Mouse (Mus musculus) MEL (cell line): ENCODE measurements around the gene Tcte2. TPM values are rescaled to one million over a fixed set of nuclear protein-coding genes. Genes with fewer than 3 reads are reported as not detected.

Experiments used
- DNase-seq: peaks from one replicate; pipeline ENCODE4 v3.0.0; 2011; ENCODE audit warnings: low read depth, low spot score
- H3K27ac ChIP-seq: 2 replicates; pipeline ENCODE4 v1.5.1; 2012; ENCODE audit warnings: low read depth, mild to moderate bottlenecking, control low read depth, low read length, moderate library complexity; ENCODE audit not compliant: control insufficient read depth
- H3K27me3 ChIP-seq, 2 experiments: fragments of 150-350 bp in 1 of 2; sonication (generic) in 1 of 2; 2 replicates each; pipeline ENCODE4 v1.6.1; 2012; ENCODE audit warnings: low read length in 2 of 2, mild to moderate bottlenecking in 2 of 2, improper control_type of control experiment in 1 of 2, moderate library complexity in 1 of 2; ENCODE audit not compliant: insufficient read depth in 2 of 2, control insufficient read depth in 1 of 2
- H3K36me3 ChIP-seq, 2 experiments: 2 replicates each; pipeline ENCODE4 v1.6.1; 2012 to 2014; ENCODE audit warnings: low read length in 2 of 2, improper control_type of control experiment in 1 of 2, inconsistent platforms in 1 of 2, mild to moderate bottlenecking in 1 of 2; ENCODE audit not compliant: insufficient read depth in 2 of 2, control insufficient read depth in 1 of 2
- H3K4me1 ChIP-seq, 2 experiments: fragments of 150-350 bp in 1 of 2; sonication (generic) in 1 of 2; 2 replicates each; pipeline ENCODE4 v1.6.1; 2012; ENCODE audit warnings: low read length in 2 of 2, improper control_type of control experiment in 1 of 2, mild to moderate bottlenecking in 1 of 2; ENCODE audit not compliant: insufficient read depth in 2 of 2, control insufficient read depth in 1 of 2
- H3K4me3 ChIP-seq, 2 experiments: fragments of 150-350 bp in 1 of 2; sonication (generic) in 1 of 2; 2 replicates each; pipeline ENCODE4 v1.5.1; 2012; ENCODE audit warnings: low read depth in 2 of 2, low read length in 2 of 2, mild to moderate bottlenecking in 2 of 2, moderate library complexity in 2 of 2, control low read depth in 1 of 2, improper control_type of control experiment in 1 of 2; ENCODE audit not compliant: control insufficient read depth in 1 of 2, insufficient read depth in 1 of 2
- H3K79me2 ChIP-seq: 2 replicates; pipeline ENCODE4 v1.6.1; 2012; ENCODE audit warnings: mild to moderate bottlenecking, low read length, moderate library complexity; ENCODE audit not compliant: control insufficient read depth, poor library complexity, insufficient read depth
- H3K9ac ChIP-seq: 2 replicates; pipeline ENCODE4 v1.6.1; 2012; ENCODE audit warnings: low read depth, mild to moderate bottlenecking, control low read depth, low read length, moderate library complexity; ENCODE audit not compliant: control insufficient read depth, poor library complexity, severe bottlenecking
- H3K9me3 ChIP-seq: fragments of 150-350 bp; sonication (generic); replicated peaks from 2 replicates; pipeline ENCODE4 v1.6.1; 2012; ENCODE audit warnings: mild to moderate bottlenecking, low read length, improper control_type of control experiment, moderate library complexity; ENCODE audit not compliant: insufficient read depth
- BHLHE40 ChIP-seq: IDR thresholded peaks from 2 replicates; pipeline ENCODE4 v1.6.1; 2012; ENCODE audit warnings: low read depth, mild to moderate bottlenecking, inconsistent platforms, low read length, improper control_type of control experiment, borderline replicate concordance
- CHD2 ChIP-seq: IDR thresholded peaks from 2 replicates; pipeline ENCODE4 v1.6.1; 2011; ENCODE audit warnings: low read length, improper control_type of control experiment
- CTCF ChIP-seq, 3 experiments: IDR thresholded peaks in 2 of 3; conservative IDR thresholded peaks in 1 of 3; 2 replicates each; pipeline ENCODE4 v1.5.1; 2011 to 2012; ENCODE audit warnings: low read length in 3 of 3, low read depth in 2 of 3, mild to moderate bottlenecking in 2 of 3, improper control_type of control experiment in 1 of 3, inconsistent platforms in 1 of 3, mixed read lengths in 1 of 3, moderate library complexity in 1 of 3; ENCODE audit not compliant: control insufficient read depth in 1 of 3, insufficient read depth in 1 of 3, poor library complexity in 1 of 3, severe bottlenecking in 1 of 3
- EP300 ChIP-seq, 2 experiments: IDR thresholded peaks; 2 replicates each; pipeline ENCODE4 v1.6.1; 2011; ENCODE audit warnings: improper control_type of control experiment in 2 of 2, low read length in 2 of 2, low read depth in 1 of 2, mild to moderate bottlenecking in 1 of 2
- GATA1 ChIP-seq: IDR thresholded peaks from 2 replicates; pipeline ENCODE4 v1.6.1; 2011; ENCODE audit warnings: low read depth, low read length, improper control_type of control experiment
- HCFC1 ChIP-seq: IDR thresholded peaks from 2 replicates; pipeline ENCODE4 v1.6.1; 2012; ENCODE audit warnings: low read depth, mild to moderate bottlenecking, inconsistent platforms, low read length, improper control_type of control experiment, moderate library complexity
- KAT2A ChIP-seq: conservative IDR thresholded peaks from 2 replicates; pipeline ENCODE4 v1.6.1; 2012; ENCODE audit warnings: low read depth, low read length, improper control_type of control experiment, inconsistent platforms
- MAFK ChIP-seq: IDR thresholded peaks from 2 replicates; pipeline ENCODE4 v1.6.1; 2011; ENCODE audit warnings: low read depth, mild to moderate bottlenecking, low read length, improper control_type of control experiment, borderline replicate concordance
- MAZ ChIP-seq: IDR thresholded peaks from 2 replicates; pipeline ENCODE4 v1.6.1; 2012; ENCODE audit warnings: low read depth, mild to moderate bottlenecking, inconsistent platforms, low read length, improper control_type of control experiment
- MEF2A ChIP-seq: IDR thresholded peaks from 2 replicates; pipeline ENCODE4 v1.6.1; 2014; ENCODE audit warnings: low read depth, mild to moderate bottlenecking, inconsistent platforms, low read length, improper control_type of control experiment; ENCODE audit not compliant: poor library complexity, insufficient replicate concordance, severe bottlenecking; ENCODE audit errors: extremely low read depth
- MXI1 ChIP-seq: IDR thresholded peaks from 2 replicates; pipeline ENCODE4 v1.6.1; 2011; ENCODE audit warnings: mild to moderate bottlenecking, low read depth, low read length, improper control_type of control experiment
- MYB ChIP-seq: IDR thresholded peaks from 2 replicates; pipeline ENCODE4 v1.6.1; 2011; ENCODE audit warnings: mild to moderate bottlenecking, low read depth, low read length, improper control_type of control experiment
- MYC ChIP-seq: IDR thresholded peaks from 2 replicates; pipeline ENCODE4 v1.6.1; 2011; ENCODE audit warnings: low read depth, mild to moderate bottlenecking, low read length, improper control_type of control experiment, moderate library complexity
- POLR2A ChIP-seq, 2 experiments: IDR thresholded peaks; 2 replicates each; pipeline ENCODE4 v1.6.1; 2011 to 2012; ENCODE audit warnings: low read length in 2 of 2, mild to moderate bottlenecking in 2 of 2, control low read depth in 1 of 2, improper control_type of control experiment in 1 of 2, low read depth in 1 of 2, moderate library complexity in 1 of 2; ENCODE audit not compliant: control insufficient read depth in 1 of 2, insufficient read depth in 1 of 2, poor library complexity in 1 of 2
- POLR2AphosphoS2 ChIP-seq: IDR thresholded peaks from 2 replicates; pipeline ENCODE4 v1.6.1; 2011; ENCODE audit warnings: low read length, improper control_type of control experiment
- RAD21 ChIP-seq: IDR thresholded peaks from 2 replicates; pipeline ENCODE4 v1.6.1; 2011; ENCODE audit warnings: mild to moderate bottlenecking, low read depth, low read length, improper control_type of control experiment
- SIN3A ChIP-seq: IDR thresholded peaks from 2 replicates; pipeline ENCODE4 v1.6.1; 2012; ENCODE audit warnings: low read length, improper control_type of control experiment, inconsistent platforms
- TAL1 ChIP-seq: IDR thresholded peaks from 2 replicates; pipeline ENCODE4 v1.6.1; 2012; ENCODE audit warnings: mild to moderate bottlenecking, inconsistent platforms, low read length, moderate library complexity, mixed read lengths
- TBP ChIP-seq: IDR thresholded peaks from 2 replicates; pipeline ENCODE4 v1.8.0; 2011; ENCODE audit warnings: low read depth, low read length, improper control_type of control experiment
- TCF12 ChIP-seq: IDR thresholded peaks from 2 replicates; pipeline ENCODE4 v1.6.1; 2014; ENCODE audit warnings: low read depth, mild to moderate bottlenecking, inconsistent platforms, low read length, improper control_type of control experiment, moderate library complexity
- UBTF ChIP-seq: IDR thresholded peaks from 2 replicates; pipeline ENCODE4 v1.6.1; 2012; ENCODE audit warnings: low read depth, mild to moderate bottlenecking, inconsistent platforms, low read length, improper control_type of control experiment, moderate library complexity, borderline replicate concordance; ENCODE audit not compliant: insufficient read depth
- USF2 ChIP-seq, 2 experiments: IDR thresholded peaks; 2 replicates each; pipeline ENCODE4 v1.6.1; 2011 to 2012; ENCODE audit warnings: improper control_type of control experiment in 2 of 2, low read length in 2 of 2, borderline replicate concordance in 1 of 2, inconsistent platforms in 1 of 2, low read depth in 1 of 2, mild to moderate bottlenecking in 1 of 2; ENCODE audit not compliant: insufficient read depth in 1 of 2
- ZKSCAN1 ChIP-seq: IDR thresholded peaks from 2 replicates; pipeline ENCODE4 v1.6.1; 2012; ENCODE audit warnings: low read depth, mild to moderate bottlenecking, inconsistent platforms, low read length, improper control_type of control experiment, moderate library complexity
- polyA plus RNA-seq, 2 experiments: library from polyadenylated mRNA; stranded (reverse) in 1 of 2; unstranded in 1 of 2; fragments of >175 nt in 1 of 2; fragments of >200 nt in 1 of 2; gene quantifications; 2 replicates each; pipeline versions ENCODE4 v1.2.1 to v1.2.4; 2012; ENCODE audit warnings: low replicate concordance in 2 of 2, low read depth in 1 of 2; ENCODE audit not compliant: insufficient read length in 2 of 2, insufficient read depth in 1 of 2, missing spikeins in 1 of 2
- total RNA-seq: library from RNA; depleted of rRNA; stranded (reverse); fragments of 300-350 nt; gene quantifications from 2 replicates; pipeline ENCODE4 v1.2.3, GENCODE M21; 2012

Tcte2 gene
- total and polyA plus RNA-seq, 3 experiments, result not detected

DNA sequence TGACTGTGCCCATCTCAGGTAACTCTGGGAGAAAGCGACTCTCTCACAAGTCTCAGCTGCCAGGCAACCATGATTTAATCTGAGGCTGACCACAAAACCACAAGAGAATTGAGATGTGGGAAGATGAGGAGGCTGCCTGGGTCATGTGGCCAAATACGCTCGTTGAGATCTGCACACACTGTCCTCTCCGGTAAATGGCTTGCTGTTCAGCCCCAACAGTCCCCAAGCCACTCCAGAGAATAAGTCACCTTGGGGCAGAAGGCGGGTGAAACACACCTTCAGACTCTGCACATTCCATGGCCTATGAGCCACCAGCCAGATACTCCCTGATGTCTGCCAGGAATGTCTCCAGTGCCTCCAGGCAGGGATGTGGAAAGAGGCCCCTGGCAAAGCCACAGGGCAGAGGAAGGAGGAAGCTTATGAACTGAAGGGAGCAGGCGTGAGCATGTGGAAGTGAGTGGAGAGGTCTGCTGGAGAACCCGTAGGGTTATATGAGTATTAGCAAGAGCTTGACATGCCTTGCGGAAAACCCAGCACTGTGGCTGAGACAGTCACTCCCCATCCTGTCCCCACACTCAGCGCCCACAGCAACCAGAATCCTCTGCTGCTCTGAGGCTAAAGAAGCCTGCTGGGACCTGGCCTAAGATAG, 79.1 kb downstream of the Tcte2 start:
- H3K27ac ChIP-seq, result no peak overlapping the region
- H3K36me3 ChIP-seq, result no peaks in the 10 kb centered on the region
- no peaks in the 10 kb centered on the region for H3K27me3 ChIP-seq
- H3K9ac ChIP-seq, result no peak overlapping the region
- no peak for TF ChIP-seq TCF12
- no peak for TF ChIP-seq MAFK
- no peak for TF ChIP-seq MYB
- TF ChIP-seq MEF2A, result no peak
- no peak for TF ChIP-seq USF2 (IDR thresholded peaks at IDR 0.05; ENCODE audit: borderline replicate concordance in 1 of 2, insufficient read depth in 1 of 2, low read depth in 1 of 2, low read length in 2 of 2)
- no peak for TF ChIP-seq GATA1
- no peak for TF ChIP-seq TBP
- TF ChIP-seq HCFC1, result no peak
- no peak for TF ChIP-seq RAD21
- H3K4me3 ChIP-seq, result no peak overlapping the region
- no peaks in the 10 kb centered on the region for H3K79me2 ChIP-seq
- no peaks in the 10 kb centered on the region for H3K4me1 ChIP-seq
- no peak for DNase-seq
- H3K9me3 ChIP-seq, result no peaks in the 10 kb centered on the region

DNA sequence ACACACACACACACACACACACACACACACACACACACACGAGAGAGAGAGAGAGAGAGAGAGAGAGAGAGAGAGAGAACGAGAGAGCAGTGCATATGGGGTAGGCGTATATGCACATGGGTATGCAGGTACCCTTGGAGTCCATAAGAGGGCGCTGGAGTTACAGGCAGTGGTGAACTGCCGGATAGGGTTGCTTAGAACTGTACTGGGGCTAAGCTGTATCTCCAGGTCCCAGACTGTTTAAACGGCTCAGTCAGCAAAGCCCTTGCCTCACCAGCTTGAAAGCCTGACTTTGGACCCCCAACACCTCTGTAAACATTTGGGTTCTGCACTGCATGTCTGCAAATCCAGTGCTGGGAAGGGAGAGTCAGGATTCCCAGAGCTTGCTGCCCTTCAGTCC, 79.9 kb downstream of the Tcte2 start:
- no peak overlapping the region for H3K4me3 ChIP-seq
- H3K36me3 ChIP-seq, result no peaks in the 10 kb centered on the region
- H3K9me3 ChIP-seq, result no peaks in the 10 kb centered on the region
- no peak for TF ChIP-seq BHLHE40
- no peak for TF ChIP-seq TAL1
- no peak for TF ChIP-seq CHD2
- TF ChIP-seq MXI1, result no peak
- TF ChIP-seq MAZ, result no peak
- no peak for TF ChIP-seq TBP
- no peak for TF ChIP-seq KAT2A
- no peak for TF ChIP-seq HCFC1
- TF ChIP-seq UBTF, result no peak
- TF ChIP-seq MEF2A, result no peak
- TF ChIP-seq CTCF (IDR thresholded peaks at IDR 0.05 in 2 of 3, conservative IDR thresholded peaks at IDR 0.05 in 1 of 3; ENCODE audit: control insufficient read depth in 1 of 3, insufficient read depth in 1 of 3, low read depth in 2 of 3, low read length in 3 of 3, poor library complexity in 1 of 3, severe bottlenecking in 1 of 3), result no peak
- TF ChIP-seq POLR2A (IDR thresholded peaks at IDR 0.05; ENCODE audit: control insufficient read depth in 1 of 2, insufficient read depth in 1 of 2, low read depth in 1 of 2, low read length in 2 of 2, poor library complexity in 1 of 2), result no peak
- TF ChIP-seq POLR2AphosphoS2, result no peak
- TF ChIP-seq MYB, result no peak
- TF ChIP-seq MYC, result no peak
- no peak for TF ChIP-seq SIN3A
- TF ChIP-seq USF2 (IDR thresholded peaks at IDR 0.05; ENCODE audit: borderline replicate concordance in 1 of 2, insufficient read depth in 1 of 2, low read depth in 1 of 2, low read length in 2 of 2), result no peak
- TF ChIP-seq EP300 (IDR thresholded peaks at IDR 0.05; ENCODE audit: low read depth in 1 of 2, low read length in 2 of 2), result no peak
- TF ChIP-seq ZKSCAN1, result no peak
- TF ChIP-seq, all 39 proteins: peak for 0
- Histone ChIP-seq H3K9ac (no peak overlapping the region), H3K4me1 (no peaks in the 10 kb centered on the region), H3K27ac (no peak overlapping the region), H3K27me3 (no peaks in the 10 kb centered on the region), H3K79me2 (no peaks in the 10 kb centered on the region)
- DNase-seq, result no peak
